Mouse (Mus musculus) CD4-positive naive resting alpha-beta T cell, adult 57 days (primary cell): Measurements from ENCODE around the gene Sf3b5. TPM values are rescaled to one million over a fixed set of nuclear protein-coding genes. Genes with fewer than 3 reads are reported as not detected.

Experiments
- total RNA-seq: library from RNA; stranded (reverse); gene quantifications from one replicate; pipeline ENCODE4 v1.2.4, GENCODE M21; 2023

The Sf3b5 gene
- 9.5 TPM for total RNA-seq

DNA sequence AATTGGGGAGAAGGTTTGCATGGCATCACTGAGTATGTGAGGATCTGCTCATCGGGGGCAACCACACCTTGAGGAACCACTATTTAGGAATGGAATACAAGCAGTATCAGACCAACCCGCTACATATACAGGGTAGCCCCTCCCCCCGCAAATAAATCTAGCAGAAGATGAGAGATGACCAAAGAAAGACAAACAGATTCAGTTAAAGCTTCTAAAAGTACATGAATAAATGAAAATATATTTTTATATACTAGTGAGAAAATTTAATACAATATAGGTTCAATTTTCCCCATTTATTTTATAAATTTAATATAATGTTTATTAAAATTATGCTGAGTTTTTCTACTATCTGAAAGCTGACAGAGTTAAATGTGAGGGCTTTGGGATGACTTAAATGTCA, at the start of gene Sf3b5:
Sf3b5 (plus strand) TSS at position 301 of the 400 bp plus-strand sequence.

DNA sequence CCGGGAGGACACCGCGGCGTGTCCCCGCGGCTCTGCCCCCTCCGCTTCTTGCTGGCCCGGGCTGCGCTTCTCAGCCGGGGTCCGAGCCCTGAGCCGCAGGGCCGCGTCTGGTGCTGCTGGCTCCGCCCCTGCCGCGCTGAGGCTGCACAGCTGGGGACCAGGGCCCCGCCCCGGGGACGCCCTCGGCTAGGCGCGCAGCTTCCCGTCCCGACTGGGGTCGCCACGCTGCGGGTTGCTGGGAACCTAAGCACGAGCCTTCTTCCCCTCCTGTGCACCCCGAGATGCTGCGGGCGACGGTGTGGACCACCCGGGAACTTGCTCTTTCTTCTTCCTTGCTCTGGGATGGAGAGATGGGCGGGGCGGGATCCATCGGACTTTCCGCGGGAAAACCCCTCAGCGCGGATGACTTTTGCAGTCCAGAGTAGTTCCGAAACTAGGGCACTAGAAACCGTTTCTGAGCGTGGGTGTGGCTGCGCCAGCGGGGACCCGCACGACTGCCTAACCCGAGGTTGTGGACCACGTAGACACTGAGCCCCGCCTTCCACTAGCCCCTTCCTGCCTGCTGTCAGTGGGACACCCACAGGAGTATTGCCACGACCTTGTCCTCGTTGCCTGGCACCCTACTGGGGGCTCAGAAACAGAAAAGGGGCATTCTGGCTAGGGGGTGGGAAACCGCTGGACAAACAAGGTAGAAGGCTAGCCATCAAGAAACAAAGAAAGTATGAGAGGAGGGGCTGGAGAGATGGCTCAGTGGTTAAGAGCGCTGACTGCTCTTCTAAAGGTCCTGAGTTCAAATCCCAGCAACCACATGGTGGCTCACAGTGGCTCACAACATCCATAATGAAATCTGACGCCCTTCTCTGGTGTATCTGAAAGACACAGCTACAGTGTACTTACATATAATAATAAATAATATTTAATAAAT, 40.7 kb upstream of the Sf3b5 start, which contains the start of gene Stx11:
Stx11 (minus strand) TSS at position 148 of the 925 bp plus-strand sequence.

Other genes with a start within 250 kb of the Sf3b5 start
- 459 TPM for gene Utrn, start 136.0 kb upstream of the Sf3b5 start, total RNA-seq
- gene Stx11, start 41.0 kb upstream of the Sf3b5 start, total RNA-seq = 4.8 TPM
- 1.4 TPM for gene Plagl1, start 55.2 kb downstream of the Sf3b5 start, total RNA-seq
- not detected for gene Zc2hc1b, start 172.7 kb downstream of the Sf3b5 start, total RNA-seq
- 64.6 TPM for gene Ltv1, start 187.8 kb downstream of the Sf3b5 start, total RNA-seq